ENCODE assay signal across 8 mouse cellular contexts in the genomic region with DNA sequence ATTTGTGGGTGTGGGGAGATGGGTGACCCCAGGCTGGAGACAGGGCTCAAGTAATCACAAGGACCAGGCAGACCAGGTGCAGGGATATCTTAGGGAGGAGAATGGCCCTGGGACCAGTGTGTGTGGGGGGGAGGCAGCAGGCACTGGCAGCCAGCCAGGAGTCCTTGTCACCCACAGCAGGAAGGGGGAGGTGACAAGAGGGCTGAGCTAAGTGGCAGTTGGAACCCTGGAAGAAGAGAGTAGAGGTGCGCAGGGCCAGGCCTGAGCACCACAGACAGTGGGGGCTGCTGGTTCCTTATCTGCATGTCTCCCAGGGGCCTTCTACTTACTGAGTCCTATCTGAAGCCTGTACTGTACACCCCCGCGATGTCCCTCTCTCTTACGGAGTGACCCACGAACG. TPM values are rescaled to one million over a fixed set of nuclear protein-coding genes. Genes with fewer than 3 reads are reported as not detected.
A peak's percentile ranks its signal among the peaks of the same experiment; 100 is the strongest.
DNase-seq lines count a peak whose midpoint lies in the region; ATAC-seq lines count a peak whose summit lies in the region.

No protein-coding gene starts in this region.

- 75% methylated on average over 6 of the region's 6 CpGs for WGBS in forebrain, embryonic 14.5 days
- WGBS in liver, embryonic 11.5 days, result 31% methylated on average over 6 of the region's 6 CpGs
- 70% methylated on average over 6 of the region's 6 CpGs for WGBS in midbrain, embryonic 16.5 days

- DNase-seq in adrenal gland, postnatal 25 days, result peak; percentile 34
- no peak for DNase-seq in adrenal gland, adult 2 months
- DNase-seq in 416B (ENCODE audit: low read depth) (peak; percentile 90), adipocyte (ENCODE audit: low spot score) (no peak)
- DNase-seq in forebrain, embryonic 14.5 days (ENCODE audit: low spot score), result no peak
- DNase-seq in liver, embryonic 11.5 days (ENCODE audit: low spot score), result no peak
- DNase-seq in spleen, postnatal 36 days (ENCODE audit: low spot score in 2 of 2), result peak; percentile 53 to 54

- H3K9ac ChIP-seq in forebrain, embryonic 14.5 days (ENCODE audit: low read length), result peak overlapping the region; percentile 21; the same call in 1 of the 2 replicates
- H3K9ac ChIP-seq in liver, embryonic 11.5 days (ENCODE audit: low read depth, low read length), result peak overlapping the region; percentile 54
- H3K9ac ChIP-seq in midbrain, embryonic 16.5 days (ENCODE audit: low read depth, low read length), result no peak overlapping the region

- no peaks in the 10 kb centered on the region for H3K9me3 ChIP-seq in forebrain, embryonic 14.5 days (replicated peaks; ENCODE audit: control insufficient read depth, low read length)
- H3K9me3 ChIP-seq in liver, embryonic 11.5 days (ENCODE audit: control insufficient read depth, low read length), result no peaks in the 10 kb centered on the region
- no peaks in the 10 kb centered on the region for H3K9me3 ChIP-seq in midbrain, embryonic 16.5 days (replicated peaks; ENCODE audit: control insufficient read depth, low read length, poor library complexity, severe bottlenecking)

- peaks cover 20% of the 10 kb centered on the region for H3K4me1 ChIP-seq in forebrain, embryonic 14.5 days (ENCODE audit: control insufficient read depth, insufficient read depth, low read length)
- peaks cover 37% of the 10 kb centered on the region for H3K4me1 ChIP-seq in liver, embryonic 11.5 days (replicated peaks; ENCODE audit: control insufficient read depth, insufficient read depth, low read length)
- H3K4me1 ChIP-seq in midbrain, embryonic 16.5 days (ENCODE audit: control insufficient read depth, insufficient read depth, low read length), result 0 out of 2 replicates have a peak, but pooled peaks cover 3% of the 10 kb centered on the region

- H3K4me2 ChIP-seq in forebrain, embryonic 14.5 days (ENCODE audit: low read length), result no peak overlapping the region
- H3K4me2 ChIP-seq in liver, embryonic 11.5 days, result peak overlapping the region; percentile 47
- H3K4me2 ChIP-seq in midbrain, embryonic 16.5 days (ENCODE audit: low read length), result no peak overlapping the region

- no peaks in the 10 kb centered on the region for H3K27me3 ChIP-seq in forebrain, embryonic 14.5 days (replicated peaks; ENCODE audit: control insufficient read depth, insufficient read depth, low read length)
- H3K27me3 ChIP-seq in liver, embryonic 11.5 days (replicated peaks; ENCODE audit: control insufficient read depth, insufficient read depth, low read length), result peaks cover 19% of the 10 kb centered on the region
- H3K27me3 ChIP-seq in midbrain, embryonic 16.5 days (ENCODE audit: control insufficient read depth, insufficient read depth, low read depth, low read length), result peaks cover 12% of the 10 kb centered on the region; the same call in 1 of the 2 replicates

- no peak overlapping the region for H3K27ac ChIP-seq in forebrain, embryonic 14.5 days (ENCODE audit: low read depth, low read length)
- H3K27ac ChIP-seq in liver, embryonic 11.5 days (ENCODE audit: low read depth, low read length), result peak overlapping the region; percentile 62
- H3K27ac ChIP-seq in midbrain, embryonic 16.5 days (ENCODE audit: low read length), result no peak overlapping the region

- H3K36me3 ChIP-seq in forebrain, embryonic 14.5 days (ENCODE audit: control insufficient read depth, insufficient read depth, low read length), result no peaks in the 10 kb centered on the region
- no peaks in the 10 kb centered on the region for H3K36me3 ChIP-seq in liver, embryonic 11.5 days (ENCODE audit: control insufficient read depth, insufficient read depth, low read length)
- H3K36me3 ChIP-seq in midbrain, embryonic 16.5 days (ENCODE audit: control insufficient read depth, insufficient read depth, low read length), result no peaks in the 10 kb centered on the region

- no peak overlapping the region for H3K4me3 ChIP-seq in forebrain, embryonic 14.5 days (ENCODE audit: low read depth, low read length)
- no peak overlapping the region for H3K4me3 ChIP-seq in liver, embryonic 11.5 days (ENCODE audit: low read depth, low read length)
- no peak overlapping the region for H3K4me3 ChIP-seq in midbrain, embryonic 16.5 days (ENCODE audit: low read depth, low read length)

- ATAC-seq in forebrain, embryonic 14.5 days, result no peak
- ATAC-seq in liver, embryonic 11.5 days (replicated peaks; ENCODE audit: low FRiP score), result peak; percentile 65
- no peak for ATAC-seq in midbrain, embryonic 16.5 days

RNA-seq across cellular contexts. Expression of a gene that starts 7.0 kb away (rescaled TPM):
- total RNA-seq in adrenal gland, postnatal 25 days (2021), result 3.6 and 6.5 TPM in 2 replicates
- total RNA-seq in adrenal gland, adult 2 months (2021), result 1 to 10 TPM; 4.7 to 5.9 TPM
- polyA plus RNA-seq in adrenal gland, adult 2 months (2012; rRNA removed), result 18.4 and 20.3 TPM in 2 replicates
- 6.1 and 6.9 TPM in 2 replicates for polyA plus RNA-seq in forebrain, embryonic 14.5 days (2014; fragmentation: Nextera tagmentation; extraction: Ambion mirVana)
- 6.4 and 8.5 TPM in 2 replicates for polyA plus RNA-seq in liver, embryonic 11.5 days (2014; fragmentation: Nextera tagmentation; extraction: Ambion mirVana)
- 7.4 and 8.6 TPM in 2 replicates for polyA plus RNA-seq in midbrain, embryonic 16.5 days (2015; fragmentation: Nextera tagmentation; extraction: Ambion mirVana)

RNA-seq across cellular contexts. Expression of a gene that starts 7.1 kb away (rescaled TPM):
- total RNA-seq in adrenal gland, postnatal 25 days (2021), result 458 and 547 TPM in 2 replicates
- 100 to 1,000 TPM; 314 to 601 TPM for total RNA-seq in adrenal gland, adult 2 months (2021)
- 379 and 598 TPM in 2 replicates for polyA plus RNA-seq in adrenal gland, adult 2 months (2012; rRNA removed)
- polyA plus RNA-seq in forebrain, embryonic 14.5 days (2014; fragmentation: Nextera tagmentation; extraction: Ambion mirVana), result 0.32 and 0.36 TPM in 2 replicates
- polyA plus RNA-seq in liver, embryonic 11.5 days (2014; fragmentation: Nextera tagmentation; extraction: Ambion mirVana), result 0.53 and 0.88 TPM in 2 replicates
- 1.5 and 1.7 TPM in 2 replicates for polyA plus RNA-seq in midbrain, embryonic 16.5 days (2015; fragmentation: Nextera tagmentation; extraction: Ambion mirVana)

RNA-seq across cellular contexts. Expression of a gene that starts 9.7 kb away (rescaled TPM):
- 0.91 TPM in 1 of 2 replicates, not detected in the other for total RNA-seq in adrenal gland, postnatal 25 days (2021)
- under 1 TPM; 0.31 to 0.32 TPM for total RNA-seq in adrenal gland, adult 2 months (2021)
- 0.46 and 0.54 TPM in 2 replicates for polyA plus RNA-seq in adrenal gland, adult 2 months (2012; rRNA removed)
- polyA plus RNA-seq in forebrain, embryonic 14.5 days (2014; fragmentation: Nextera tagmentation; extraction: Ambion mirVana), result 0.23 TPM in 1 of 2 replicates, not detected in the other
- polyA plus RNA-seq in liver, embryonic 11.5 days (2014; fragmentation: Nextera tagmentation; extraction: Ambion mirVana), result 0.65 and 0.89 TPM in 2 replicates
- polyA plus RNA-seq in midbrain, embryonic 16.5 days (2015; fragmentation: Nextera tagmentation; extraction: Ambion mirVana), result 0.22 TPM in 1 of 2 replicates, not detected in the other

RNA-seq across cellular contexts. Expression of a gene that starts 19.0 kb away (rescaled TPM):
- 3.8 and 6.2 TPM in 2 replicates for total RNA-seq in adrenal gland, postnatal 25 days (2021)
- 1 to 10 TPM; 2.4 to 5.9 TPM for total RNA-seq in adrenal gland, adult 2 months (2021)
- polyA plus RNA-seq in adrenal gland, adult 2 months (2012; rRNA removed), result 7.0 and 7.2 TPM in 2 replicates
- 5.6 and 5.9 TPM in 2 replicates for polyA plus RNA-seq in forebrain, embryonic 14.5 days (2014; fragmentation: Nextera tagmentation; extraction: Ambion mirVana)
- polyA plus RNA-seq in liver, embryonic 11.5 days (2014; fragmentation: Nextera tagmentation; extraction: Ambion mirVana), result 12.4 and 13.5 TPM in 2 replicates
- 5.2 and 5.7 TPM in 2 replicates for polyA plus RNA-seq in midbrain, embryonic 16.5 days (2015; fragmentation: Nextera tagmentation; extraction: Ambion mirVana)

RNA-seq across cellular contexts. Expression of a gene that starts 35.1 kb away (rescaled TPM):
- total RNA-seq in adrenal gland, postnatal 25 days (2021), result 23.6 and 23.9 TPM in 2 replicates
- 10 to 100 TPM; 20.8 to 23.5 TPM for total RNA-seq in adrenal gland, adult 2 months (2021)
- polyA plus RNA-seq in adrenal gland, adult 2 months (2012; rRNA removed), result 65.3 and 67.8 TPM in 2 replicates
- polyA plus RNA-seq in forebrain, embryonic 14.5 days (2014; fragmentation: Nextera tagmentation; extraction: Ambion mirVana), result 43.8 and 46.6 TPM in 2 replicates
- 25.3 and 28.9 TPM in 2 replicates for polyA plus RNA-seq in liver, embryonic 11.5 days (2014; fragmentation: Nextera tagmentation; extraction: Ambion mirVana)
- 32.9 and 37.0 TPM in 2 replicates for polyA plus RNA-seq in midbrain, embryonic 16.5 days (2015; fragmentation: Nextera tagmentation; extraction: Ambion mirVana)

Comparison
In these comparisons a context has a peak if more than half of its experiments do, and no peak if none do; other contexts are left out.
1. DNase-seq: peak in adrenal gland, postnatal 25 days (single experiment), 416B (single experiment) and spleen, postnatal 36 days (2 of 2); none in adrenal gland, adult 2 months (single experiment), forebrain, embryonic 14.5 days (single experiment), liver, embryonic 11.5 days (single experiment) and adipocyte (single experiment).
2. RNA of a gene that starts 7.1 kb away (polyA plus RNA-seq): 379 to 598 TPM in adrenal gland, adult 2 months; 1.5 to 1.7 TPM in midbrain, embryonic 16.5 days, 0.53 to 0.88 TPM in liver, embryonic 11.5 days and 0.32 to 0.36 TPM in forebrain, embryonic 14.5 days; every median in the first group is over 100 times any median in the second.